Mouse (Mus musculus) embryo, embryonic 11 days (tissue): Measurements from ENCODE around the gene Pnp.
A peak's percentile ranks its signal among the peaks of the same experiment; 100 is the strongest.
"Not testable (repeated sequence)": the region's sequence is repeated elsewhere in the genome, so short reads cannot be mapped to it uniquely, and the experiment has no call there.

ENCODE experiments used
- DNase-seq: peaks from one replicate; pipeline ENCODE4 v3.0.0-alpha.2; 2015

Pnp gene

DNA sequence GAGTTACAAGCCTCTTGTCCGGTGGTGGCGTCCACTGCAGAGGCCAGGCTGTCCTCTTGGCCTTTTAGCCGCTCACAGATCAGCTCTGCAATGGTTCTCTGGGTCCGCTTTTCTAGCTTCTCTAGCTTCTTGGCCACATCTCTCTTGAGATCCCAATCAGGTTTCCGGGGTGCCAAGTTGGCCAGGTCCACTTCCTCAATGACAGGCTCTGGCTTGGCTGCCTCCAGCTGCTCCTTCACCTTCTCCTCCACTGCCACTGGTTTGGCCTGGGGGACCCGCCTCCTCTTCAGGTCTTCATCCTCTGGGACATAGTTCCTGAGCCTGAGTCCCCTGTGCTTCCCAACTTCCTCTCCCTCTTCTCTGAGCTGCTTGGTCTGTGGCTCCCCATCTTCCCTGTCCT lies 47.6 kb downstream of the Pnp start:
- DNase-seq: not testable (repeated sequence)

DNA sequence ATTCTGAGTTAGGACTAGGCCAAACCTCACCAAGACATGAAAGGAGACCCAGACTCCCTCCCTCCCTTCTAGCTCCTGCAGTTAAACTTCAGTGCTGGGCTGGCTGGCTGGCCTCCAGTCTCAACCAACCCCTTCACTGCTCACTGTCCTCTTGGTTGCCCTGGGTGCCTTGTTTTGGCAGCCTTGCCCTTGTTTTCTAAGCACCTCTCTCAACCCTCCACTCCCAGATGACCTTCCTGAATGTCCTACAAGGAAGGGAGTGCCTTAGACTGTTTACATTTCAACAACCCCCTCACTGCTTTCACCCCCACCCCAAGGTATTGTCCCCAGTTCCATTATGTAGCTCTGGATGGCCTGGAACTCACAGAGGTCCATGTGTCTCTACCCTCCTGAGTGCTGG lies 48.7 kb downstream of the Pnp start:
- no peak for DNase-seq

DNA sequence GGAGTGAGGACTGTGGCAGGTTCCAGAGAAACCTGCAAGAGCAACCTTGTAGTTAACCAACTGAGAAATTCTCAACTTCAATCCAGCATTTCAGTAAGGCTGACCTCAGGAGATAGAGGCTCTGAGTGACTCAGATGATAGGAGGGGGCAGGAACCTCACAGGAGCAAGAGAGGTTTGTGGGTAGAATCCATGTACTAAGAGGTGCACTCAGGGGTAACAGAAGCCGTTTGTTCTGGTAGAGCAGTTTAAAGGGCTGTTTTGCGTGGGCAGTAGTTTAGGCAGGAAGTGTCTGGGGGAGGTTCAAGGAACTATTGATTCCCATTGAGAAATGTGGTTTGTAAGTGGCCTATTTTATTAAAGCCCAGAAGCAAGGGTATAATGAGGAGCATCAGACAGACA lies 50.3 kb downstream of the Pnp start:
- DNase-seq: no peak

DNA sequence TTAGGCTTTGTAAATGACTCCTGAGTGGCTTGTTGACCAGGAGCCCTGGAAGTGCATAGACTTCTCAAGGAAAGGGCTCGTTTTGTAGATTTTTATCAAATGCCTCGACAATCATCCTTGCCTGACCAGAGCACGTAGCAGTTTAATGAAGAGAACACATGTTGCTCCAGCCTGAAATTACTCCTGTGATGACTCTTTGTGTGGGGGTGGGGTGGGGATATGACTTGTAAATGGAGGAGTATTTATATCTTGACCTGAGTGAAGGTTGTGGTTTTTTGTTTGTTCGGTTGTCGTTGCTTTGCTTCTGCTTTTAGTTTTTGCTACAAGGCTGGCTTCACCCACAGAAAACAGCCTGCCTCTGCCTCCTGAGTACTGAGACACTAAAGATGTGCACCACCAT lies 51.0 kb downstream of the Pnp start:
- DNase-seq: no peak

DNA sequence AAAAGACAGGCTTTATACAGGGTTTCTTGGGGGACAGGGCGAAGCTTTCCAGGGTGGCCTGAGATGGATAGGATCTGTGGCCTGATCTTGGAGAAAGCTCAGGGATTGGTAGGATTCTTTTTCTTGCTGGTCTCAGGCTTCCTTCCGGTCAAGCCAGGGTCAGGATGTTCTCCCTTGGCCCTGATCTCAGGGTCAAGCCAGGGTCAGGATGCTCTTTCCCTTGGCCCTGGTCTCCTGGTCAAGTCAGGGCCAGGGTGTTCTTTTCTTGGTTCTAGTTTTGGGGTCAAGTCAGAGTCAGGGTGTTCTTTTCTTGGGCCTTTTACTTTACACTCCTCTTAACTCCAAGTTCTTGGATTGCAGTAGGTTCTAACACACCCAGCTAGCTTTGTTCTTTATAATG lies 56.8 kb downstream of the Pnp start:
- no peak for DNase-seq

DNA sequence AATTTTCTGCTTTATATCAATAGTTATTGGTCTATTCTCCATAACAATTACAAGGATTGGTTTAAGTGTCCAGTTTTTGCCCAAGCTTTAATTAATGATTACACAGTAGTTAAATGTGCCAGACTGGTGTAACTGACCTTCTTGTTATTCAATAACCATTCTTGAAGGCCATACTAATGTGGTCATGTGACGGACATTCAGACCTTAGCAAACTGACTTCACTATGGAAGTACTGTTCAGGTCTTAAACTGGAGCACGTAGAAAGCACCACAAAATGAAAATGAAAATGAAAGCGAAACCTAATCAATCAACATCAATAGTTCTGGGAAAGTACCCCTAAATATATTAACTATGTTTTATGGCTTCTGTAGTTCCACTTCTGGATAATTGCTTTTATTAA lies 60.2 kb downstream of the Pnp start:
- no peak for DNase-seq

DNA sequence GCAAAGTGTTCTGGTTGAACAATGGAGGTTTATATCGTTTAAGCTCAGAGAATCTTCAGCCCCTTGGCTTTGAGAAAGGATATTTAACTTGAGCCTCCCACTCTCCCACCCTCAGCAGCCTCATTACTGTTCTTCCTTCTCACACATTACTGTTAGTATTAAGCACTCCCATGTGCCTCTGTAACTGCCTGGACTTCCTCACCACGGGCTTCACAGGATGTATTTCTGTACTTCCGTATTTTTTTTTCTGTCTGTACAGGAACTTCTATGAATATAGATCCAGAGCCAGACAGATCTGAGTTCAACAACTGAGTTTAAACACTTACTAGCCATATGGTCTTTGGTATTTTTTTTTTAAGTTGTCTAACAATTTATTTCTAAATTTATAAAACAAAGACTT lies 66.2 kb downstream of the Pnp start:
- no peak for DNase-seq

DNA sequence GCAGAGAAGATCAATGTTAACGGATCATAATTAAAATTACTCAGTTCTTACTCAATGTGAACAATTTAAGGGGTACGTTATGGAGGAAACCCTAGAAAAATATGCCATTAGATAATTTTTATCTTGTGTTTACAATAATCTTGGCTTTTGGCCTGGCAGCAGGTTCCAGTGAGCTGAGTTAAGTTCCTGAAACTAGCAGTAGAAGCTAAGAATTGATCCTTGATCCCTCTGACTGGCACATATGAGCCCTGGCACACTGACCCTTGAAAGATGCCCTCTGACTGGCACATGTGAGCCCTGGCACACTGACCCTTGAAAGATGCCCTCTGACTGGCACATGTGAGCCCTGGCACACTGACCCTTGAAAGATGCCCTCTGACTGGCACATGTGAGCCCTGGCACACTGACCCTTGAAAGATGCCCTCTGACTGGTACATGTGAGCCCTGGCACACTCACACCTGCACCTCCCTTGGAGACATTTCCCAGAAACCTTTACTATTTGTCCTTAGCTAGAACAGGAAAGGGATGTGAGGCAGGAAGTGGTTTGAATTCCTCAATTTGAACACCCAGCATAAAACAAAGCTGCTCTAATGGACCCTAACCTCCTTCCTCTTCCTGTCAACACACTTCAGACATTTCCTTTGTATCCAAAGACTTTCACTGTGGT lies 67.3 kb downstream of the Pnp start:
- DNase-seq: no peak

DNA sequence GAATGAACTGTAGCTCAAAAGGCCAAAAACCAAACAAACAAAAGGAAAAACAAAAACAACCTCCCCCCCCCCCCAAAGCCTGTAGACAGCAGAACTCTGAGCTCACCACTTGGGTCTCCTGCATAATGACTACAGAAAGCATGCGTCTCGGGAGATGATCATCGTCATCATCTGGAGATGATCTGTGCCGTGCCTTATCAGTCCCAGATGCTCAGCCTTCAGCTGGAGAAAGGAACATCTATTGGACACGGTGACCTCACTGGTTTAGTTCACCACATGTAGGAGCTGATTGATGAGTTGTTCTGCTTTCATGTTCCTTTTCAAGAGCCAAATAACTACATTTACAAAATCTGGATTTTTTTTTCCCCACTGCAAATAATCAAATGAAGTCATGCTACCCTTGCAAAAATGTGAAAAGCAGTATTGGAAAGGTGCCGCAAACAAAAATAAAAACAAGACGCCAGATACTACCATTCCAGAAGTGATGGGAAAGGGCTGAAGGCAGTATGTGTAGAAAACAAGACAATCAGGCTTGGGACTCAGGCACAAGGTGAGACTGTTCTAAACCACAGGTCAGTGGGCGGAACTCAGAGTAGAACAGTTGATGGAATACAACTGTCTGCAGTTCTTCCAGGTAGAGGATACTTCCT lies 76.4 kb downstream of the Pnp start, which contains the start of gene Rnase10:
Rnase10 (plus strand) TSS at position 600 of the 650 bp plus-strand sequence.
- DNase-seq: peak; percentile 31

DNA sequence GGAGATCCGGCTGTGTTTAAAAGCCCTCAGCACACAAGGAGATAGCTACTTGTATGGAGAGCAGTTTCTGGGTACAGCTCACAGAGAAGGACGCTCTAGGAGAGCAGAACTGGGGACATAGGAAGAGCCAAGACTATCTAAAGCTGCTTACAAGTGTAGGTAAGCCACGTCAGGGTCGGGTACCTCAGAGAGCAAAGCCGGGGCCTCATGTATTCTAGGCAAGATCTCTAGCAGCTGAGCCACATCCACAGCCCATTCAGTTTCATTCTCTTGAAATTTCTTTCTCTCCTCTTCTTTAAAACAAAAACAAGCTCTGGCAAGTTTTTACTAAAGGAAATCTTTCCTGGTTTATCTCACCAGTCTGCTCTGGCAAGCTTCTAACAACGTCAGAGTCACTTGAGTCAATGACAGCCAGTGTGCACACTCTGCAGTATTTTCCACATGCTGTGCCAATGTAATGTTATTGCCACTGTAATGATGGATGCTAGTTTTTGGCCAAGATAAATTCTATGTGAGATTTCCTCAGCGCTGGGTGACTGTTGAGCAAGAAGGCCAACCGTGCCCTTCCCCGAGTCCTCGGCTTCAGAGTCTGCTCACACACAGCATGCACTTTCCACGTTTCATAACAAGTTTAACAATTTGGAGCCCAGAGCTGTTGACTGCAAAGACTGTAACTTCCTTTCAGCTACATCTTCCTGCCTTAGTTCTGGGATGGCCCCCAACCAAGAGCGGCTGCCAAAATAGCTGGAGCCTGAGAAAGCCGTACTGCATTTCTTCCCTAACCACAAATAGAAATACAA lies 77.2 kb downstream of the Pnp start:
- no peak for DNase-seq

DNA sequence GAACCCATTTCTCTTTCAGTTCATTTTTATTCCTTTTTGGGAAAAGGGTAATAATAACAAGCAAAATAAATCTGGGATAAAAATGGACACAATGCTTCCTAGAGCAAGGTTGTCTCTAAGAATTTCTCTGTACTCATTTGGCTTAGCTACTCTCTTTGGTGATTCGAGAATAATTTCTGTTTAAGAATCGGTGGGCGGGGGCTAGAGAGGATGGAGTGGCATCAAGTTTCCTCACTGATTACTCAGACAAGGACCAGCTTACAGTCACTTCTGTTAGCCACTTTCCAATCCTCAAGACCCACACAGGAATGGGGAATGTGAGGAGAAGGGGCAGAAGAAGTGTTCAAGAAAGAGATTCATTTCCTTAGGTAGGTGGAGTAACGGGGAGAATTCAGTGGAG lies 77.9 kb downstream of the Pnp start:
- no peak for DNase-seq

DNA sequence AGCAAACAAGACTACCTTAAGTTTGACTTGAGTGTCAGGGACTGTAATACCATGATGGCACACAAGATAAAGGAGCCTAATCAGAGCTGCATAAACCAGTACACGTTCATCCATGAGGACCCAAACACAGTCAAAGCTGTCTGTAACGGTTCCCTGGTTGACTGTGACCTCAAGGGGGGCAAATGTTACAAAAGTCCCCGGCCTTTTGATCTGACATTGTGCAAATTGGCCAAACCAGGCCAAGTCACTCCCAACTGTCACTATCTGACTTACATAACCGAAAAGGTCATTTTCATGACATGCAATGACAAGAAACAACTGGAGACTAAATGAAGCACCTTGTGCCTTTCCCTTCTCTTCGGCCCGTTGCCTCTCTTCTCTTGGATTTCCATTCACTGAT lies 78.7 kb downstream of the Pnp start:
- no peak for DNase-seq

DNA sequence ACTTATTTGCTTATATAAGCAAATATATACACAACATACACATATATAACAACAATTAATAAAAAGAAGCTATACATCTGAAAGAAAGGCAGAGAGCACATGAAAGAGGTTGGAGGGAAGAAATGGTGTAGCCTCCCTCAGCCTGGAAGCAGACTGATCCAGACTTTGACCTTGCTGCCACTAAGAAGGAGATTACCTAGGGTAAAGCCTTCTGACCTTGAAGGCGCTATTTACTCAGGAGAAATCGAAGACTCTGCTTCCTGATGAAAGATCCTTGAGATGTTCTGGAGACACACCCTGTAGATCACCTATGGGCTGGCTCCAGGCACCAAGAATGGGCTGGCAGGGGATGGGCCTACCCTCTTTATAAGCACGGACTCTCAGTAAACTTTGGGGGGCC lies 83.8 kb downstream of the Pnp start:
- not testable (repeated sequence) for DNase-seq
